Mouse (Mus musculus) C2C12 (cell line): Measurements from ENCODE around the gene Coq7. TPM values are rescaled to one million over a fixed set of nuclear protein-coding genes. Genes with fewer than 3 reads are reported as not detected.

ENCODE experiments used
- H3K27me3 ChIP-seq: one replicate; pipeline ENCODE4 v1.6.1; 2011; ENCODE audit not compliant: control insufficient read depth, insufficient read depth, insufficient read length
- H3K36me3 ChIP-seq: one replicate; pipeline ENCODE4 v1.6.1; 2011; ENCODE audit not compliant: control insufficient read depth, insufficient read depth
- H3K4me3 ChIP-seq: one replicate; pipeline ENCODE4 v1.5.1; 2011; ENCODE audit warnings: mild to moderate bottlenecking, control low read depth; ENCODE audit not compliant: poor library complexity, insufficient read depth, severe bottlenecking
- H3K79me2 ChIP-seq: one replicate; pipeline ENCODE4 v1.6.1; 2011; ENCODE audit not compliant: control insufficient read depth, insufficient read depth
- H3K79me3 ChIP-seq: one replicate; pipeline ENCODE4 v1.6.1; 2011; ENCODE audit warnings: low read depth, control low read depth
- H3ac ChIP-seq: one replicate; pipeline ENCODE3; 2011; ENCODE audit warnings: low read depth; ENCODE audit not compliant: control insufficient read depth, insufficient read length
- CEBPB ChIP-seq: IDR thresholded peaks from one replicate; pipeline ENCODE4 v1.6.1; 2011; ENCODE audit warnings: low read depth, mild to moderate bottlenecking, control low read depth, moderate library complexity
- CTCF ChIP-seq: IDR thresholded peaks from one replicate; pipeline ENCODE4 v1.5.1; 2011; ENCODE audit not compliant: control insufficient read depth, insufficient read depth, insufficient read length
- FOSL1 ChIP-seq: IDR thresholded peaks from one replicate; pipeline ENCODE4 v1.8.0; 2011; ENCODE audit warnings: mild to moderate bottlenecking, low read length; ENCODE audit not compliant: poor library complexity, insufficient read depth, severe bottlenecking
- MAX ChIP-seq: IDR thresholded peaks from one replicate; pipeline ENCODE4 v1.6.1; 2011; ENCODE audit warnings: mild to moderate bottlenecking, control low read depth
- MYOD1 ChIP-seq: IDR thresholded peaks from one replicate; pipeline ENCODE4 v1.6.1; 2011; ENCODE audit warnings: low read depth; ENCODE audit not compliant: control insufficient read depth, insufficient read length
- MYOG ChIP-seq: IDR thresholded peaks from one replicate; pipeline ENCODE4 v1.6.1; 2011; ENCODE audit not compliant: control insufficient read depth, insufficient read length; ENCODE audit errors: extremely low read depth
- USF1 ChIP-seq: IDR thresholded peaks from one replicate; pipeline ENCODE4 v1.6.1; 2011; ENCODE audit warnings: low read depth, mild to moderate bottlenecking, control low read depth, moderate library complexity
- polyA plus RNA-seq: library from polyadenylated mRNA; unstranded; fragments of >200 nt; fragmentation: generic; extraction: Trizol; gene quantifications from one replicate; pipeline ENCODE4 v1.2.1, GENCODE M21; 2012; ENCODE audit warnings: missing spikeins

The Coq7 gene
- polyA plus RNA-seq, 1 experiment, result 66.1 TPM

- TF ChIP-seq USF1 (no peak), FOSL1 (peak; percentile 62)
- Histone ChIP-seq H3K4me3 (no peak overlapping the region), H3K27me3 (no peaks in the 10 kb centered on the region), H3ac (no peak overlapping the region), H3K79me2 (no peaks in the 10 kb centered on the region), H3K36me3 (no peaks in the 10 kb centered on the region), H3K79me3 (no peaks in the 10 kb centered on the region)
Observed at GRCm38 (mm10) chr7:118476428-118476827, 56.7 kb downstream of the Coq7 start.

GRCm38 (mm10) chr7:118475008-118475705 is 58.0 kb downstream of the Coq7 start:
- TF ChIP-seq MYOD1 (no peak), CEBPB (no peak), USF1 (no peak), CTCF (no peak), FOSL1 (no peak), MAX (no peak), MYOG (no peak)
- Histone ChIP-seq H3K79me3 (no peaks in the 10 kb centered on the region), H3K79me2 (no peaks in the 10 kb centered on the region), H3K36me3 (no peaks in the 10 kb centered on the region), H3ac (no peak overlapping the region), H3K27me3 (no peaks in the 10 kb centered on the region), H3K4me3 (no peak overlapping the region)

DNA sequence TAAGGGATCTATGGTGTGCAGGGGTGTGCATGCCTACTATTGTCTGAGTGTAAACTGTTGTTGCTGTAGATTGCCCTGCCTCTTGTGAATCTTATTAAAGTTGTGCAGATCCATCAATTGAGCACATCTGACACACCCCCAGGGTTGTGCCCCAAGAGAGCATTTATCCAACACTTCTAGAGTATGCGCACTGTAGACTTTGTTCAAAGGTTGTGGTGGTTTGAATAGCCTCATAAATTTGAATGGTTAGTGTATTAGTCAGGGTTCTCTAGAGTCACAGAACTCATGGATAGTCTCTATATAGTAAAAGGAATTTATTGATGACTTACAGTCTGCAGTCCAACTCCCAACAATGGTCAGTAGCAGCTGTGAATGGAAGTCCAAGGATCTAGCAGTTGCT is 60.3 kb downstream of the Coq7 start:
- no peak overlapping the region for H3ac ChIP-seq
- H3K27me3 ChIP-seq, result no peaks in the 10 kb centered on the region
- TF ChIP-seq MYOG (no peak), FOSL1 (no peak), MYOD1 (no peak)

GRCm38 (mm10) chr7:118468060-118468459 is 65.1 kb downstream of the Coq7 start:
- no peaks in the 10 kb centered on the region for H3K79me3 ChIP-seq
- no peak overlapping the region for H3ac ChIP-seq
- TF ChIP-seq MYOG (no peak), FOSL1 (no peak), CEBPB (no peak), CTCF (no peak), USF1 (no peak), MAX (no peak), MYOD1 (no peak)
- H3K79me2 ChIP-seq, result no peaks in the 10 kb centered on the region
- H3K36me3 ChIP-seq, result no peaks in the 10 kb centered on the region
- H3K4me3 ChIP-seq, result no peak overlapping the region
- H3K27me3 ChIP-seq, result no peaks in the 10 kb centered on the region

More for the DNA sequence above, 60.3 kb downstream of the Coq7 start:
- no peaks in the 10 kb centered on the region for H3K79me2 ChIP-seq
- no peaks in the 10 kb centered on the region for H3K36me3 ChIP-seq
- no peaks in the 10 kb centered on the region for H3K79me3 ChIP-seq
- H3K4me3 ChIP-seq, result no peak overlapping the region

GRCm38 (mm10) chr7:118464432-118464831 is 68.7 kb downstream of the Coq7 start:
- no peaks in the 10 kb centered on the region for H3K36me3 ChIP-seq
- TF ChIP-seq FOSL1 (no peak), USF1 (no peak), MAX (no peak), CEBPB (no peak), MYOD1 (no peak), CTCF (no peak), MYOG (no peak)
- no peaks in the 10 kb centered on the region for H3K79me2 ChIP-seq
- no peaks in the 10 kb centered on the region for H3K79me3 ChIP-seq
- H3ac ChIP-seq, result no peak overlapping the region
- H3K27me3 ChIP-seq, result no peaks in the 10 kb centered on the region
- H3K4me3 ChIP-seq, result no peak overlapping the region
